Mouse (Mus musculus) gastrocnemius, adult 8-10 months (tissue): ENCODE results near the gene Ifnl3. TPM values are rescaled to one million over a fixed set of nuclear protein-coding genes. Genes with fewer than 3 reads are reported as not detected.

Experiments
- microRNA-seq: library from miRNA; unstranded; fragments of <30 nt; microRNA quantifications from one replicate; pipeline ENCODE4 v1.2.0, GENCODE M21; 2022
- total RNA-seq, 4 experiments: library from RNA; stranded (reverse); gene quantifications; 2 replicates each; pipeline ENCODE4 v1.2.4; 2022

Ifnl3 gene
- total RNA-seq, 4 experiments from 2014 or later, result not detected

Small RNA genes lying within 50 kb of the gene (microRNA-seq; reads per million reads assigned to microRNA genes)
- not detected for gene Mir7049

Other genes with a start within 250 kb of the Ifnl3 start
- gene Eid2b, start 245.1 kb upstream of the Ifnl3 start, total RNA-seq, result 1 to 10 TPM; 5.1 to 7.2 (median 6.3) TPM
- not detected for gene Selenov, start 231.7 kb upstream of the Ifnl3 start, total RNA-seq
- gene Dll3, start 220.6 kb upstream of the Ifnl3 start, total RNA-seq, result not detected
- 10 to 100 TPM; 39.4 to 49.9 (median 45.0) TPM for gene Timm50, start 210.8 kb upstream of the Ifnl3 start, total RNA-seq
- 10 to 100 TPM; 61.6 to 76.5 (median 73.0) TPM for gene Supt5, start 184.1 kb upstream of the Ifnl3 start, total RNA-seq
- 100 to 1,000 TPM; 442 to 558 (median 490) TPM for gene Rps16, start 172.2 kb upstream of the Ifnl3 start, total RNA-seq
- 1 to 10 TPM; 2.0 to 3.3 (median 2.6) TPM for gene Plekhg2, start 150.2 kb upstream of the Ifnl3 start, total RNA-seq
- 10 to 100 TPM in 2 of 4 experiments, 1 to 10 TPM in 2; 6.5 to 25.6 (median 9.0) TPM for gene Zfp36, start 142.6 kb upstream of the Ifnl3 start, total RNA-seq
- gene Med29, start 130.1 kb upstream of the Ifnl3 start, total RNA-seq, result 10 to 100 TPM; 19.3 to 24.6 (median 20.5) TPM
- gene Paf1, start 129.9 kb upstream of the Ifnl3 start, total RNA-seq, result 10 to 100 TPM; 19.8 to 32.6 (median 24.8) TPM
- 1 to 10 TPM in 2 of 4 experiments, under 1 TPM in 1, not detected in 1; 0.46 to 1.7 (median 1.3) TPM for gene Gmfg, start 85.4 kb upstream of the Ifnl3 start, total RNA-seq
- gene Lrfn1, start 70.9 kb upstream of the Ifnl3 start, total RNA-seq, result under 1 TPM in 2 of 4 experiments, not detected in 2; 0.08 to 0.34 TPM
- not detected for gene Ifnl2, start 12.4 kb upstream of the Ifnl3 start, total RNA-seq
- not detected for gene Sycn, start 18.0 kb downstream of the Ifnl3 start, total RNA-seq
- gene Nccrp1, start 24.4 kb downstream of the Ifnl3 start, total RNA-seq, result not detected
- 10 to 100 TPM in 2 of 4 experiments, 1 to 10 TPM in 2; 8.9 to 11.9 (median 10.1) TPM for gene Samd4b, start 75.3 kb downstream of the Ifnl3 start, total RNA-seq
- gene Pak4, start 75.3 kb downstream of the Ifnl3 start, total RNA-seq, result 1 to 10 TPM; 1.8 to 3.7 (median 2.9) TPM
- not detected for gene Acp7, start 108.5 kb downstream of the Ifnl3 start, total RNA-seq
- under 1 TPM in 3 of 4 experiments, not detected in 1; 0.12 to 0.68 (median 0.13) TPM for gene Fbxo27, start 170.0 kb downstream of the Ifnl3 start, total RNA-seq
- 1 to 10 TPM; 4.0 to 7.0 (median 5.6) TPM for gene Fbxo17, start 194.0 kb downstream of the Ifnl3 start, total RNA-seq
- 10 to 100 TPM; 36.1 to 42.4 (median 40.5) TPM for gene Mrps12, start 219.0 kb downstream of the Ifnl3 start, total RNA-seq
- gene Sars2, start 219.2 kb downstream of the Ifnl3 start, total RNA-seq, result 10 to 100 TPM; 12.3 to 13.5 (median 12.6) TPM
- gene Ccer2, start 233.3 kb downstream of the Ifnl3 start, total RNA-seq, result not detected
- gene Sirt2, start 243.9 kb downstream of the Ifnl3 start, total RNA-seq, result 100 to 1,000 TPM in 1 of 4 experiments, 10 to 100 TPM in 3; 94.9 to 105 (median 96.4) TPM
- 10 to 100 TPM; 28.5 to 34.2 (median 31.2) TPM for gene Nfkbib, start 244.7 kb downstream of the Ifnl3 start, total RNA-seq